Mouse (Mus musculus) CH12.LX (cell line): Measurements from ENCODE around the gene Spata2. TPM values are rescaled to one million over a fixed set of nuclear protein-coding genes. Genes with fewer than 3 reads are reported as not detected.

ENCODE experiments used
- DNase-seq: peaks from one replicate; pipeline ENCODE4 v3.0.0-alpha.2; 2013; ENCODE audit errors: extremely low read depth
- H3K27ac ChIP-seq: 2 replicates; pipeline ENCODE4 v1.5.1; 2012; ENCODE audit warnings: low read depth, mild to moderate bottlenecking, control low read depth, moderate library complexity; ENCODE audit not compliant: insufficient read depth
- H3K27me3 ChIP-seq: replicated peaks from 2 replicates; pipeline ENCODE3; 2012; ENCODE audit warnings: inconsistent platforms
- H3K36me3 ChIP-seq, 2 experiments: replicated peaks in 1 of 2; 2 replicates each; pipeline versions ENCODE3 to v1.6.1; 2012; ENCODE audit warnings: inconsistent platforms in 1 of 2, low read length in 1 of 2, mild to moderate bottlenecking in 1 of 2, mixed read lengths in 1 of 2, moderate library complexity in 1 of 2; ENCODE audit not compliant: control insufficient read depth in 1 of 2, insufficient read depth in 1 of 2
- H3K4me1 ChIP-seq, 2 experiments: 2 replicates each; pipeline ENCODE4 v1.6.1; 2012; ENCODE audit warnings: inconsistent platforms in 1 of 2, moderate library complexity in 1 of 2; ENCODE audit not compliant: insufficient read depth in 2 of 2, control insufficient read depth in 1 of 2
- H3K4me2 ChIP-seq: 2 replicates; pipeline ENCODE4 v1.6.1; 2012; ENCODE audit warnings: low read depth, mild to moderate bottlenecking, control low read depth; ENCODE audit not compliant: poor library complexity, insufficient read depth, severe bottlenecking
- H3K4me3 ChIP-seq, 3 experiments: fragments of 150-350 bp in 1 of 3; sonication (generic) in 1 of 3; replicated peaks in 1 of 3; 2 replicates each; pipeline versions ENCODE3 to v1.5.1; 2011 to 2012; ENCODE audit warnings: low read depth in 2 of 3, low read length in 2 of 3, mild to moderate bottlenecking in 2 of 3, moderate library complexity in 2 of 3, control low read depth in 1 of 3, improper control_type of control experiment in 1 of 3, inconsistent platforms in 1 of 3, mixed read lengths in 1 of 3; ENCODE audit not compliant: poor library complexity in 1 of 3
- H3K79me2 ChIP-seq: replicated peaks from 2 replicates; pipeline ENCODE4 v1.6.1; 2012; ENCODE audit warnings: mild to moderate bottlenecking, moderate library complexity; ENCODE audit not compliant: control insufficient read depth, poor library complexity, insufficient read depth, severe bottlenecking; ENCODE audit errors: extremely low read depth
- H3K9ac ChIP-seq: 2 replicates; pipeline ENCODE4 v1.6.1; 2012; ENCODE audit warnings: low read depth, mild to moderate bottlenecking, control low read depth, moderate library complexity; ENCODE audit not compliant: insufficient read depth
- H3K9me3 ChIP-seq: replicated peaks from 2 replicates; pipeline ENCODE3; 2012; ENCODE audit warnings: low read length, inconsistent platforms, mixed read lengths
- BHLHE40 ChIP-seq: IDR thresholded peaks from 2 replicates; pipeline ENCODE4 v1.6.1; 2011; ENCODE audit warnings: mild to moderate bottlenecking, low read depth, low read length, improper control_type of control experiment
- CHD1 ChIP-seq: IDR thresholded peaks from 2 replicates; pipeline ENCODE4 v1.6.1; 2012; ENCODE audit warnings: low read depth, low read length, improper control_type of control experiment, inconsistent platforms
- CHD2 ChIP-seq: IDR thresholded peaks from 2 replicates; pipeline ENCODE4 v1.6.1; 2011; ENCODE audit warnings: low read length, improper control_type of control experiment
- CTCF ChIP-seq, 2 experiments: IDR thresholded peaks in 1 of 2; conservative IDR thresholded peaks in 1 of 2; 2 replicates each; pipeline ENCODE4 v1.5.1; 2011 to 2012; ENCODE audit warnings: low read depth in 2 of 2, low read length in 2 of 2, improper control_type of control experiment in 1 of 2, inconsistent platforms in 1 of 2, mild to moderate bottlenecking in 1 of 2, moderate library complexity in 1 of 2
- E2F4 ChIP-seq: IDR thresholded peaks from 2 replicates; pipeline ENCODE4 v1.6.1; 2011; ENCODE audit warnings: low read depth, low read length, improper control_type of control experiment; ENCODE audit not compliant: insufficient replicate concordance
- EP300 ChIP-seq: IDR thresholded peaks from 2 replicates; pipeline ENCODE4 v1.6.1; 2011; ENCODE audit warnings: low read length, improper control_type of control experiment
- ETS1 ChIP-seq: conservative IDR thresholded peaks from 2 replicates; pipeline ENCODE4 v1.6.1; 2012; ENCODE audit warnings: low read depth, mild to moderate bottlenecking, inconsistent platforms, low read length, improper control_type of control experiment, moderate library complexity
- GABPA ChIP-seq: IDR thresholded peaks from 2 replicates; pipeline ENCODE4 v1.6.1; 2012; ENCODE audit warnings: low read depth, low read length, improper control_type of control experiment, inconsistent platforms; ENCODE audit not compliant: insufficient replicate concordance
- HCFC1 ChIP-seq: IDR thresholded peaks from 2 replicates; pipeline ENCODE4 v1.6.1; 2012; ENCODE audit warnings: low read depth, mild to moderate bottlenecking, inconsistent platforms, low read length, improper control_type of control experiment
- IRF4 ChIP-seq: IDR thresholded peaks from 2 replicates; pipeline ENCODE4 v1.6.1; 2014; ENCODE audit warnings: low read depth, mild to moderate bottlenecking, inconsistent platforms, low read length, improper control_type of control experiment
- JUN ChIP-seq: IDR thresholded peaks from 2 replicates; pipeline ENCODE4 v1.6.1; 2011; ENCODE audit warnings: low read depth, mild to moderate bottlenecking, low read length, improper control_type of control experiment, moderate library complexity; ENCODE audit not compliant: insufficient read depth
- JUND ChIP-seq: conservative IDR thresholded peaks from 2 replicates; pipeline ENCODE4 v1.6.1; 2011; ENCODE audit warnings: low read depth, low read length, improper control_type of control experiment
- MAFK ChIP-seq: IDR thresholded peaks from 2 replicates; pipeline ENCODE4 v1.6.1; 2011; ENCODE audit warnings: low read length, improper control_type of control experiment; ENCODE audit not compliant: insufficient replicate concordance
- MAZ ChIP-seq: IDR thresholded peaks from 2 replicates; pipeline ENCODE4 v1.6.1; 2012; ENCODE audit warnings: low read depth, mild to moderate bottlenecking, inconsistent platforms, low read length, improper control_type of control experiment, moderate library complexity
- NELFE ChIP-seq: IDR thresholded peaks from 2 replicates; pipeline ENCODE4 v1.6.1; 2011; ENCODE audit warnings: low read depth, low read length, improper control_type of control experiment
- PAX5 ChIP-seq: IDR thresholded peaks from 2 replicates; pipeline ENCODE4 v1.6.1; 2012; ENCODE audit warnings: low read length, inconsistent platforms, mixed read lengths
- POLR2A ChIP-seq: IDR thresholded peaks from 2 replicates; pipeline ENCODE4 v1.6.1; 2011; ENCODE audit warnings: low read depth, mild to moderate bottlenecking, improper control_type of control experiment, low read length
- RAD21 ChIP-seq: IDR thresholded peaks from 2 replicates; pipeline ENCODE4 v1.6.1; 2011; ENCODE audit warnings: low read depth, mild to moderate bottlenecking, low read length, improper control_type of control experiment, moderate library complexity
- SIN3A ChIP-seq: IDR thresholded peaks from 2 replicates; pipeline ENCODE4 v1.6.1; 2012; ENCODE audit warnings: low read length, improper control_type of control experiment, inconsistent platforms
- TBP ChIP-seq: conservative IDR thresholded peaks from 2 replicates; pipeline ENCODE4 v1.6.1; 2011; ENCODE audit warnings: low read depth, low read length, improper control_type of control experiment
- TCF12 ChIP-seq: IDR thresholded peaks from 2 replicates; pipeline ENCODE4 v1.6.1; 2014; ENCODE audit warnings: low read depth, mild to moderate bottlenecking, inconsistent platforms, low read length, improper control_type of control experiment
- USF1 ChIP-seq: IDR thresholded peaks from 2 replicates; pipeline ENCODE4 v1.6.1; 2014; ENCODE audit warnings: low read depth, mild to moderate bottlenecking, inconsistent platforms, low read length, improper control_type of control experiment
- USF2 ChIP-seq: conservative IDR thresholded peaks from 2 replicates; pipeline ENCODE4 v1.6.1; 2011; ENCODE audit warnings: low read depth, low read length, improper control_type of control experiment
- ZC3H11A ChIP-seq: IDR thresholded peaks from 2 replicates; pipeline ENCODE4 v1.6.1; 2012; ENCODE audit warnings: low read depth, mild to moderate bottlenecking, inconsistent platforms, low read length, improper control_type of control experiment
- ZKSCAN1 ChIP-seq: IDR thresholded peaks from 2 replicates; pipeline ENCODE4 v1.6.1; 2012; ENCODE audit warnings: low read depth, inconsistent platforms, low read length, improper control_type of control experiment, borderline replicate concordance
- ZMIZ1 ChIP-seq: IDR thresholded peaks from 2 replicates; pipeline ENCODE4 v1.6.1; 2012; ENCODE audit warnings: low read depth, mild to moderate bottlenecking, inconsistent platforms, low read length, improper control_type of control experiment
- ZNF384 ChIP-seq: IDR thresholded peaks from 2 replicates; pipeline ENCODE4 v1.6.1; 2012; ENCODE audit warnings: low read depth, low read length, improper control_type of control experiment, inconsistent platforms
- dilution Hi-C: fragments of 300-500 bp; cut with MboI; formaldehyde crosslinking; loops from 2 replicates; pipeline ENCODE4 v1.14.3; 2020; ENCODE audit warnings: low sequenced_read_pairs; ENCODE audit not compliant: extremely low pct_unique_long_range_greater_than_20kb, extremely low pct_ligation_motif_present
- in situ Hi-C: fragments of 300-500 bp; cut with MboI; formaldehyde crosslinking; loops from 3 replicates; pipeline ENCODE4 v1.14.3; 2019; ENCODE audit warnings: low sequenced_read_pairs, low pct_ligation_motif_present, low pct_unique_long_range_greater_than_20kb, mixed read lengths
- polyA plus RNA-seq: library from polyadenylated mRNA; unstranded; fragments of >175 nt; gene quantifications from 2 replicates; pipeline ENCODE4 v1.2.1, GENCODE M21; 2012; ENCODE audit warnings: low read depth; ENCODE audit not compliant: insufficient read length
- total RNA-seq, 2 experiments: library from RNA; depleted of rRNA; stranded (reverse); fragments of 300-350 nt in 1 of 2; fragments of >200 nt in 1 of 2; gene quantifications; 2 replicates each; pipeline ENCODE4 v1.2.3; 2012 to 2014

The Spata2 gene
- total and polyA plus RNA-seq, 3 experiments, result 9.1 to 22.8 (median 10.5) TPM

GRCm38 (mm10) chr2:167475596-167475995 is 17.1 kb downstream of the Spata2 start (continued):
- no peak for TF ChIP-seq JUN
- TF ChIP-seq, all 38 proteins: peak for 0

GRCm38 (mm10) chr2:167474218-167474617 is 18.5 kb downstream of the Spata2 start:
- Histone ChIP-seq H3K79me2 (no peaks in the 10 kb centered on the region), H3K27me3 (no peaks in the 10 kb centered on the region), H3K9me3 (no peaks in the 10 kb centered on the region), H3K4me2 (no peak overlapping the region), H3K4me3 (no peak overlapping the region), H3K4me1 (peaks cover 3 to 16% of the 10 kb centered on the region in 2 experiments; a peak in 2 of 4 replicates), H3K27ac (no peak overlapping the region), H3K36me3 (peaks cover 74 to 90% of the 10 kb centered on the region in 2 experiments), H3K9ac (no peak overlapping the region)
- TF ChIP-seq NELFE (no peak), TBP (no peak), GABPA (no peak), CHD1 (no peak), ZMIZ1 (no peak), USF1 (no peak), MAZ (no peak), ZKSCAN1 (no peak), RAD21 (no peak), PAX5 (no peak), E2F4 (no peak), MAFK (no peak), IRF4 (no peak), ZC3H11A (no peak), JUN (no peak), POLR2A (no peak), BHLHE40 (no peak), CTCF (conservative IDR thresholded peaks at IDR 0.05 in 1 of 2, IDR thresholded peaks at IDR 0.05 in 1 of 2; ENCODE audit: low read depth in 2 of 2, low read length in 2 of 2) (no peak), CHD2 (no peak)
- dilution Hi-C loops, result no loop called here
- in situ Hi-C loops, result no loop called here
- no peak for DNase-seq

- H3K27me3 ChIP-seq, result no peaks in the 10 kb centered on the region
- TF ChIP-seq USF2 (no peak), ZNF384 (no peak), E2F4 (no peak), EP300 (no peak), ETS1 (no peak), USF1 (no peak), IRF4 (no peak), JUND (no peak), PAX5 (no peak), ZMIZ1 (no peak), SIN3A (no peak), NELFE (no peak), HCFC1 (no peak), GABPA (no peak), MAFK (no peak), TCF12 (no peak), MAZ (no peak)
- H3K4me1 ChIP-seq, result peaks cover 11 to 30% of the 10 kb centered on the region in 2 experiments
- no peak overlapping the region for H3K9ac ChIP-seq
- H3K27ac ChIP-seq, result no peak overlapping the region
- H3K4me2 ChIP-seq, result no peak overlapping the region
- no peak for DNase-seq
- H3K4me3 ChIP-seq, result no peak overlapping the region
- peaks cover 85 to 93% of the 10 kb centered on the region in 2 experiments for H3K36me3 ChIP-seq
- dilution Hi-C loops, result no loop called here
- in situ Hi-C loops, result no loop called here
- no peaks in the 10 kb centered on the region for H3K9me3 ChIP-seq
- no peaks in the 10 kb centered on the region for H3K79me2 ChIP-seq
Observed at GRCm38 (mm10) chr2:167471585-167471984, 21.1 kb downstream of the Spata2 start.
